Comparison of ENCODE assay signal across 8 mouse cellular contexts in genomic region chr12:33061651-33062050, GRCm38 (mm10). TPM values are rescaled to one million over a fixed set of nuclear protein-coding genes. Genes with fewer than 3 reads are reported as not detected.
DNase-seq lines count a peak whose midpoint lies in the region; ATAC-seq and TF ChIP-seq lines count a peak whose summit lies in the region.
"Had no signal": no experiment of that assay in that cellular context is flagged by ENCODE, and none has a peak within 500 bp of the region (broad histone marks: within the 10 kb centered on the region; RNA-seq: fewer than 3 reads in every experiment).

No protein-coding gene starts in this region.

- no peaks in the 10 kb centered on the region for H3K27me3 ChIP-seq in embryonic facial prominence, embryonic 15.5 days
- H3K27me3 ChIP-seq in hindbrain, postnatal 0 days (ENCODE audit: insufficient read depth, low read length), result no peaks in the 10 kb centered on the region
- no peaks in the 10 kb centered on the region for H3K27me3 ChIP-seq in neural tube, embryonic 14.5 days (ENCODE audit: control insufficient read depth, insufficient read depth, low read length)

- 0 out of 2 replicates have a peak overlapping the region, but pooled peaks have one; percentile 1 for H3K27ac ChIP-seq in embryonic facial prominence, embryonic 15.5 days (replicated peaks)
- H3K27ac ChIP-seq in hindbrain, postnatal 0 days, result peak overlapping the region; percentile 17; the same call in 1 of the 2 replicates
- H3K27ac ChIP-seq in neural tube, embryonic 14.5 days (ENCODE audit: low read depth, low read length), result peak overlapping the region; percentile 70

- peaks cover 18% of the 10 kb centered on the region for H3K4me1 ChIP-seq in embryonic facial prominence, embryonic 15.5 days
- H3K4me1 ChIP-seq in hindbrain, postnatal 0 days (ENCODE audit: insufficient read depth, low read length), result peaks cover 22% of the 10 kb centered on the region
- peaks cover 17% of the 10 kb centered on the region for H3K4me1 ChIP-seq in neural tube, embryonic 14.5 days (ENCODE audit: control insufficient read depth, insufficient read depth, low read length)

- 25% methylated on average over 8 of the region's 8 CpGs for WGBS in embryonic facial prominence, embryonic 15.5 days
- 29% methylated on average over 8 of the region's 8 CpGs for WGBS in hindbrain, postnatal 0 days
- 20% methylated on average over 8 of the region's 8 CpGs for WGBS in neural tube, embryonic 14.5 days

- DNase-seq in gastrocnemius, postnatal 10 days, result peak; percentile 20
- DNase-seq in hindbrain, postnatal 0 days (ENCODE audit: low spot score), result no peak
- no peak for DNase-seq in lung, adult 18-20 months
- no peak for DNase-seq in urinary bladder, adult 18-20 months (ENCODE audit: low spot score in 2 of 2)
- no peak for DNase-seq in ovary, postnatal 36 days (ENCODE audit: low spot score)

- H3K9ac ChIP-seq in embryonic facial prominence, embryonic 15.5 days, result no peak overlapping the region
- H3K9ac ChIP-seq in hindbrain, postnatal 0 days (replicated peaks; ENCODE audit: low read length), result 0 out of 2 replicates have a peak overlapping the region, but pooled peaks have one; percentile 15
- peak overlapping the region; percentile 28; the same call in 1 of the 2 replicates for H3K9ac ChIP-seq in neural tube, embryonic 14.5 days (replicated peaks; ENCODE audit: low read depth, low read length)

- no peaks in the 10 kb centered on the region for H3K9me3 ChIP-seq in embryonic facial prominence, embryonic 15.5 days (replicated peaks)
- H3K9me3 ChIP-seq in hindbrain, postnatal 0 days (ENCODE audit: low read length), result no peaks in the 10 kb centered on the region
- no peaks in the 10 kb centered on the region for H3K9me3 ChIP-seq in neural tube, embryonic 14.5 days (ENCODE audit: control insufficient read depth, low read length)

- H3K4me2 ChIP-seq in embryonic facial prominence, embryonic 15.5 days (replicated peaks), result no peak overlapping the region; the same call in 1 of the 2 replicates
- H3K4me2 ChIP-seq in hindbrain, postnatal 0 days (ENCODE audit: low read depth, low read length), result no peak overlapping the region
- no peak overlapping the region for H3K4me2 ChIP-seq in neural tube, embryonic 14.5 days (ENCODE audit: low read depth, low read length)

- no peaks in the 10 kb centered on the region for H3K36me3 ChIP-seq in embryonic facial prominence, embryonic 15.5 days
- no peaks in the 10 kb centered on the region for H3K36me3 ChIP-seq in hindbrain, postnatal 0 days (ENCODE audit: insufficient read depth, low read length)
- H3K36me3 ChIP-seq in neural tube, embryonic 14.5 days (ENCODE audit: control insufficient read depth, insufficient read depth, low read length), result no peaks in the 10 kb centered on the region

- no peak for ATAC-seq in embryonic facial prominence, embryonic 15.5 days (ENCODE audit: insufficient number of reproducible peaks, low FRiP score, low TSS enrichment, low read depth)
- ATAC-seq in hindbrain, postnatal 0 days, result peak; percentile 38; the same call in 1 of the 2 replicates
- peak; percentile 37; the same call in 1 of the 2 replicates for ATAC-seq in neural tube, embryonic 14.5 days (ENCODE audit: low read depth)

- no peak overlapping the region for H3K4me3 ChIP-seq in embryonic facial prominence, embryonic 15.5 days (replicated peaks)
- no peak overlapping the region for H3K4me3 ChIP-seq in hindbrain, postnatal 0 days (ENCODE audit: low read length)
- H3K4me3 ChIP-seq in neural tube, embryonic 14.5 days (ENCODE audit: low read depth, low read length), result no peak overlapping the region

- TF ChIP-seq CTCF in hindbrain, postnatal 0 days (IDR thresholded peaks at IDR 0.05; ENCODE audit: low read depth), result no peak

RNA-seq across cellular contexts. Expression of gene Cdhr3, which starts 31.0 kb away (rescaled TPM):
- 1.2 and 2.6 TPM in 2 replicates for polyA plus RNA-seq in embryonic facial prominence, embryonic 15.5 days (2015; fragmentation: Nextera tagmentation; extraction: Ambion mirVana)
- 1 to 10 TPM; 2.0 to 2.6 TPM for total RNA-seq in gastrocnemius, postnatal 10 days (2021)
- 0.04 and 0.89 TPM in 2 replicates for total RNA-seq in hindbrain, postnatal 0 days (2014; rRNA removed)
- polyA plus RNA-seq in hindbrain, postnatal 0 days (2015; fragmentation: Nextera tagmentation; extraction: Ambion mirVana), result 0.53 and 0.81 TPM in 2 replicates
- polyA plus RNA-seq in neural tube, embryonic 14.5 days (2014; fragmentation: Nextera tagmentation; extraction: Ambion mirVana), result 0.17 TPM in 1 of 2 replicates, not detected in the other
- polyA plus RNA-seq: small intestine, adult 2 months had no signal

Comparison
In these comparisons a context has a peak if more than half of its experiments do, and no peak if none do; other contexts are left out.
1. H3K27ac ChIP-seq: peak in every context shown above with its lines; median percentile 70 in neural tube, embryonic 14.5 days; 17 in hindbrain, postnatal 0 days; 1 in embryonic facial prominence, embryonic 15.5 days.